Mouse (Mus musculus) mesoderm, embryonic 11.5 days (tissue): Measurements from ENCODE around the gene Batf2.
A peak's percentile ranks its signal among the peaks of the same experiment; 100 is the strongest.
"Not testable (repeated sequence)": the region's sequence is repeated elsewhere in the genome, so short reads cannot be mapped to it uniquely, and the experiment has no call there.

Source experiments
- DNase-seq: peaks from one replicate; pipeline ENCODE4 v3.0.0-alpha.2; 2012; ENCODE audit warnings: low read depth, low spot score

The Batf2 gene

GRCm38 (mm10) chr19:6132171-6132827 lies 8.5 kb upstream of the Batf2 start:
- no peak for DNase-seq

DNA sequence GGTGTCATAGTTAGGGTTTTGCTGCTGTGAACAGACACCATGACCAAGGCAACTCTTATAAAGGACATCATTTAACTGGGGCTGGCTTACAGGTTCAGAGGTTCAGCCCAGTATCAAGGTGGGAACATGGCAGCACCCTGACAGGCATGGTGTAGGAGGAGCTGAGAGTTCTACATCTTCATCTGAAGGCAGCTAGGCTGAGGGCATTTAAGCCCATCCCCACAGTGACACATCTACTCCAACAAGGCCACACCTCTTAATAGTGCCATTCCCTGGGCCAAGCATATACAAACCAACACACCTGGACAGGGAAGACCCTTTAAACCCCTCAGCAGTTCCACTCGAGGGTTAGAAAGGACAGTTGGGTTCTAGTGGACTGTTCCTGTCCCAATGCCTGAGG lies 7.6 kb upstream of the Batf2 start:
- not testable (repeated sequence) for DNase-seq

DNA sequence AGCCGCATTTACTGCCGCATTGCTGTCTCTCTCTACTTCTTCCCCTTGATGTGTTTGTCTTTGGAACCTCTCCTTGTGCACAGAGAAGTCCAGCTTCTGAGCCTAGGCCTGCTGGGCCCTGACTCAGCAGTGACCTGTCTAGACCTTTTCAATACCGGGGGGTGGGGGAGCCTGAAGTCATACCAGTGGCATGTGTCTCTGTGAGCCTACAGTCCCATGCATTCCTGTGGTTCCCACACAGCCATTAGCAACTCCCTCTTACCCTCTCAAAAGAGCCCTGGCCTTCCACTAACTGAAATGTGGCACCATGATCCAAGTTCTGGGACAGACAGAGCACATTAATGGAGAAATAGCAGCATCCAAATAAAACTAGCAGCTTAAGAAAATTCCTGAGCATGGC lies 4.4 kb upstream of the Batf2 start:
- no peak for DNase-seq

GRCm38 (mm10) chr19:6139701-6140100 lies 1.1 kb upstream of the Batf2 start:
- DNase-seq: no peak

GRCm38 (mm10) chr19:6140374-6140677 lies 457 bp upstream of the Batf2 start:
- no peak for DNase-seq

DNA sequence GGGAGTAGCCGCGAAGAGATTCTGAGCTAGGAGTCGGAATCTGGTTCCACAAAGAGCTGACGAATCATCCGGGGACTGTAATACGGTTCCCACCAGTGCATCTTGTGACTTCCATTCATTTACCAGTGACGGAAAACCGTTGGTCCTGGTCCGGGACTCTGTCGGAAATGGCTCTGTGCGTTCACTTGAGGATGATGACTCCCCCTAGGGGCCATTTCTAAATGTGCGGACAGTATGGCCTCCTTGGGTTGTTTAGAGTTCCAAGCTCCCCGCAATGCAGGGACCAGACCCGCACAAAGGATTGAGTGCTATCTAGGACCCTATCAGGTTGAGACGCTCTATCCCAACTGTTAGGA lies 589 bp downstream of the Batf2 start, which contains the start of gene Arl2:
Gene Arl2 (minus strand): TSS at position 155 of the 356 bp plus-strand sequence.
- DNase-seq: peak; percentile 93

GRCm38 (mm10) chr19:6144842-6145241 lies 4.1 kb downstream of the Batf2 start:
- no peak for DNase-seq

GRCm38 (mm10) chr19:6155174-6155573 lies 14.4 kb downstream of the Batf2 start:
- no peak for DNase-seq

DNA sequence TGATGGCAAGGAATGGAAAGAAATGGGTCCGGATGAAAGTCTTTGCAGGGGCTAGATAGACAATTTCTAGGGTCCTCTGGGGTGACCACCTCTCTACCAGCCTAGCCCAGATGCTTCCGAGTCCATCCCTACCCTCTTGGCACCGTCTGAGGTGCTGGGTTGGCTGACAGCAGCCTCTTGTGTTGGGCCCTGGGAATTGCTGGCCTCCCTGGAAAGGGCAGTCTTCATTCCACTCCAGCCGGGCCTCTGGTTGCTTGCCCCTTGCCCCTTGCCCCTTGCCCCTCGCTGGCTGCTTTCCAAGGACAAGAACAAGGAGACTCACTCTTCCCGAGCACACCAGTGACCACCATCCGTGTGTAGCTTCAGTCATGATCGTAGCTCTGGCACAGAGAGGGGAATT lies 15.6 kb downstream of the Batf2 start:
- DNase-seq: no peak

DNA sequence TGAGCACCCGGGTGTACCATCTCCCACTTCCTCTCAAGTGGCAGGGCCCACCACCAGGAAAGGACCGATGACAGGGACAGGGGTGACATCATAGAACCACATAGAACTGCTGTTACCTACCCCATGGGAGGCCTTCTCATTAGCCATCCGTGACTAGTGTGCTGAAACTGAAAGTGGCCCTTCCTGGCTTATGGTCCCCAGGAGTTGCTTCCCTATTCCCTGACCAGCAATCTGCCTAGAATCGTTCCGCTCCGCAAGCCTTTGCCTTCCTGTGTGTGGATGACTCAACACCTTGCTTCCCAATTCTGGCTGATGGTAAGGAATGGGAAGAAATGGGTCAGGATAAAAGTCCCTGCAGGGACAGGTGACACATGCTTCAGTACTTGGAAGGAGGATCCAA lies 16.4 kb downstream of the Batf2 start:
- DNase-seq: no peak

DNA sequence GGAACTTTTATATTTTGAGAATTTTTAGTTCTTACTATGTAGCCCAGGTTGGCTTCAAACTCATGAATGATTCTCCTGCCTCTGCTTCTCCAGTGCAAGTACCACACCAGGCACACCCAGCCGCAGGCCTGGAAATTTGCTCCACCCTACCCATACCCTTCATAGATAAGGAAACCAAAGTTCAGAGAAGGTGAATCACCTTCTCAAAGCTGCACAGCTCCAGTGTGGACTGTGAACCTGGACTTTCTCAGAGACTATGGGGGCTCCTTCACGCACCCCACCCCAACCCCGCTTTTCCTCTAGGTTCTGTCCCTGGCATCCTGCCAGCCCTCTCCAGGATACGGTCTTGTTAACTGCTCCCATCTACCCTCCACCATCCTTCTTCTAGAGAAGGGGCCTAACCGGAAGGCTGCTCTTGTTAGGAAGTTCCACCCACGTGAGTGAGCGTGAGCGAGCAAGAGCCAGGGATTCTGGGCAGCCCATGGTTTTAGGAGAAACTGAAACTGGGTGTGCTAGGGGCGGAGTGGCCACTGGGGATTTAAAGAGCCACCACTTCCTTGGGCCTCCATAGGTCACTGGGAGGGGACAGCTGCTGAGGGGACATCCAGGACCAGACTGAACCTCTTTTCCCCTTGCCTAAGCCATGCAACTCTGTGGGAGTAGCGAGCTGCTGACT lies 23.2 kb downstream of the Batf2 start:
- no peak for DNase-seq

DNA sequence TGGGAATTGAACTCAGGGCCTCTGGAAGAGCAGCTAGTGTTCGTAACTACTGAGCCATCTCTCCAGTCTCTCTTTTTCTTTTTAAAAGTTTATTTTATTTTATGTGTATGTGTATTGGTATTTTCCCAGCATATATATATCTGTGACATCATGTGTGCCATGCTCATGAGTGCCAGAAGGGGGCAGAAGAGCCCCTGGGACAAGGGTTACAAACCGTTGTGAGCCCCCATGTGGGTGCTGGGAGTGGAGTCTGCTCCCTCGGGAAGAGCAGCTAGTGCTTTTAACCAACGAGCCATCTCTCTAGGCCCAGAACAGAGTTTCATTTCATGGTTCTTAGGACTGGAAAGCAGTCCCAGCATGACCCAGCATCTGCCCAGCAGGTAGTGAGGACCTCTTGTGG lies 26.0 kb downstream of the Batf2 start:
- DNase-seq: no peak

DNA sequence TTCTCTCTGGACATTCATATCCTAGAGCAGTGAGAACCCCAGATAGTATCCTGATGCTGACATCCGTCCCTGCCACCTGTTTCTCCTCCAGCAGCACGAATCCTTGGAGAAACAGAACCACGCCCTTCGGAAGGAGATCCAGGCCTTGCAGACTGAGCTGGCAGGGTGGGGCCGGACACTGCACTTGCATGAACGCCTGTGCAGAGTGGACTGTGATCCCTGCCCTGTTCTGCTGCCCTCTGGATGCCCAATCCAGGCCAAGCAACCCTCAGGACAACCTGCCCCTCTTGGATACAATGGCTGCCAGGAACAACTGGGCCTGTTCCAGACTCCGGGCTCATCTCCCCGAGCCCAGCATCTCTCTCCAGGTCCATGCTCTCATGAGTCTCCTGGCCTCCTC lies 30.4 kb downstream of the Batf2 start:
- DNase-seq: no peak

GRCm38 (mm10) chr19:6174771-6175170 lies 34.0 kb downstream of the Batf2 start:
- peak; percentile 17 for DNase-seq

GRCm38 (mm10) chr19:6178775-6179174 lies 38.0 kb downstream of the Batf2 start:
- no peak for DNase-seq

DNA sequence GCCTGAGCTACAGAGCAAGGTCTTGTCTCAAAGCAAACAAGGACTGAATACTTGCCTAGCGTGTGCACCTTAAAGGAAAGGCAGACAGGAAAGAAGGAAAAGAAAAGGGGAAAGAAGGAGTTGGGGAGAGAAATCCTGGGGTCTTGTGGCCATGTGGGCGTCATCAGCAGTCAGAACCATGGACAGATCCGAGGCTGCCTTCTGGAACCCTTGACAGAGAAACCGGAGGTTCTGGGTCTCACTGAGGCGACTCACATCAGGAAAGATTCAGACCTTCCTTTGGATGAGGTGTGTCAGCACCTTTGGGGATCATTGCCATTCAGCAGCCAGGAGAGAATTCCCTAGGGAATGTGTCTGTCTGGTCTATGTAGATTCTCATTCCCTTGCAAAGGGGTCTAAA lies 40.8 kb downstream of the Batf2 start:
- peak; percentile 58 for DNase-seq

GRCm38 (mm10) chr19:6182534-6182933 lies 41.8 kb downstream of the Batf2 start:
- no peak for DNase-seq

DNA sequence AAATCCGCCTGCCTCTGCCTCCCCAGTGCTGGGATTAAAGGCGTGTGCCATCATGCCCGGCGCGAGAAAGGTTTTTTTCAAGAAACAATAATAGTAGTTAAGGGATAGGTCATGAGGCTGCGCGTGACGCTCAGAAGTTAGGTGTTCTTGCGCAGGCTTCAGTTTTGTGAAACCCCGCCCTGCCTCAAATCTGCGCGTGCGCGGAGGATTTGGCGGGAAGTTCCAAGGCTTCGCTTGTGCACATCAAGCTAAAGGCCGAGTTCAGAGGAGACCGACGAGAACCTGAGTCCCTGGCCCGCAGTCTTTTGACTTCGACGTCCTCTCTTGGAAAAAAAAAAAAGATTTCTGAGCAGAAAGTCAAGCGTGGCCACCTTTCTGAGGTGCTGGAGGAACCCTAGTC lies 43.3 kb downstream of the Batf2 start, which contains the start of gene Majin:
Gene Majin (plus strand): TSS at position 258 of the 400 bp plus-strand sequence.
- DNase-seq: no peak

DNA sequence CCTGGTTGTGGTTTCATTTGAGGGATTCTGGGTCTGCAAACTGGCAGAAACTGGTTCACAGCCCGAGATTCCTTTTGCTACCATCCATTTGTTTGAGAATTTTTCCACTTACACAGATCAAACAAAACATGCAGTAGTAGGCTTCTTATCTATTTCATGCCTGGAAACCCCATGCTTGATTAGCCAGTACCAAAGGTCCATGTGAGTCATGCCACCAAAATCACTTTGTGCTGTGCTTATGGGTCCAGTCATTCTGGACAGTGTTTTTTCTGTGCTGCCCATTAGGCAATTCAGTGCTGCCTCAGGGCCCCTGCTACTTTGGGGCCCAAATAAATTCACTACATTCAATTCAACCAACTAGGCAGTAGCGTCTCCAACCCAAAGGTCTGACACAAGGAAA lies 63.5 kb downstream of the Batf2 start:
- DNase-seq: no peak

DNA sequence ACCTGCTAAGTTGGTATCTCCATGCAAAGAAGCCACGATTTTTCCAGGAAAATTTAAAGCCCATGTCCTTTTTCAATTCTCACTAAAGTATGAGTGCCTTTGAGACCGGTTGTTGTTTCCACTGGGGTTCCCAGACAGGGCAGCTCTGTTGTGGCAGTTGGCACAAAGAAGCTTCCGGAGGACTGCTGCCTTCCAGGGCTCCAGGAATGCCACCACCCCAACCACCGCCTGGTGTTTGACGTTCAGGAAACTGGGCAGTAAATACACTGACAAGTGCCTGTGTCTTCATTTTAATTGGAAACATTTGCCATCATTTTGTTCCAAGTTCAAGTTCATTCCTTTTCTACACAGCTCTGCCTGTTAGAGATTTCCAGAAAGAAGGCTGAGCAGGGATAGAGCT lies 65.9 kb downstream of the Batf2 start:
- DNase-seq: no peak

- DNase-seq: no peak
Observed at GRCm38 (mm10) chr19:6216046-6216705, 75.4 kb downstream of the Batf2 start.

- no peak for DNase-seq
Observed at GRCm38 (mm10) chr19:6218606-6219005, 77.8 kb downstream of the Batf2 start.
